In the genomic region with DNA sequence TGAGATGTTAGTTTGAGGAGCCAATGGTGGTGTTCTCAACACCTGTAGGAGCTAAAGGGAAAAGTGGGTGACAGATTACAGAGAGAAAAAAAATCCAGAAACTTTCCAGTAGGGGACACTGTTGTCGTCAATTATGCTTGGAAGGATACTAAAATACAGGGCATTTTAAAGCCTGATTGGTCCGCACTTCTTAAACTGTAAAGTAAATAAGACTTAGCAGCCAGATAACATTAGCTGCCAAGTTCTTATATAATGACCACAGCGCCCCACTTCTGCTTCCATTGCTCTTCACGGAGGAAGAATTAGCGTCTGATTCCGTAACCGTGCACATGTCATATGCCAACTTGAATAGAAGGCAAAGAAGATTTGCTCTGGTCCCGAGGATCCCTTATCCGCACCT, we compare ENCODE assay signal across 9 mouse cellular contexts. TPM values are rescaled to one million over a fixed set of nuclear protein-coding genes. Genes with fewer than 3 reads are reported as not detected.
A peak's percentile ranks its signal among the peaks of the same experiment; 100 is the strongest.
DNase-seq lines count a peak whose midpoint lies in the region; ATAC-seq and TF ChIP-seq lines count a peak whose summit lies in the region.
"Had no signal": no experiment of that assay in that cellular context is flagged by ENCODE, and none has a peak within 500 bp of the region (broad histone marks: within the 10 kb centered on the region; RNA-seq: fewer than 3 reads in every experiment).

No protein-coding gene starts in this region.

- no peak overlapping the region for H3K9ac ChIP-seq in embryonic facial prominence, embryonic 11.5 days (replicated peaks; ENCODE audit: low read length)
- no peak overlapping the region for H3K9ac ChIP-seq in hindbrain, embryonic 13.5 days
- H3K9ac ChIP-seq in liver, embryonic 14.5 days (replicated peaks) = no peak overlapping the region

- no peak for ATAC-seq in embryonic facial prominence, embryonic 11.5 days (replicated peaks; ENCODE audit: insufficient number of reproducible peaks, low FRiP score, low TSS enrichment, low read depth)
- ATAC-seq in hindbrain, embryonic 13.5 days (ENCODE audit: low FRiP score) = no peak
- ATAC-seq in liver, embryonic 14.5 days (ENCODE audit: insufficient read depth) = no peak

- peak; percentile 55 for DNase-seq in embryonic facial prominence, embryonic 11.5 days (ENCODE audit: low spot score)
- peak in 1 of 3 experiments; percentile 28 for DNase-seq in liver, embryonic 14.5 days (ENCODE audit: low read depth in 3 of 3, low spot score in 3 of 3)
- peak; percentile 10 for DNase-seq in naive thymus-derived CD4-positive, alpha-beta T cell, adult 2 months (ENCODE audit: low read depth)
- no peak for DNase-seq in right cerebral cortex, postnatal 14 days
- DNase-seq in left cerebral cortex, postnatal 10 days (ENCODE audit: extremely low spot score in 1 of 2, low spot score in 2 of 2) = no peak
- DNase-seq in cerebellum, adult 11-12 months = no peak

- TF ChIP-seq EP300 in liver, embryonic 14.5 days (IDR thresholded peaks at IDR 0.05; ENCODE audit: low read depth) = no peak

- intact Hi-C loops in left cerebral cortex, postnatal 10 days (cut with DNase I) = loop anchor here (5.0 kb wide), 1 partner anchor 162 kb away; no protein-coding TSS in a partner anchor

- TF ChIP-seq CTCF in bone marrow macrophage, adult 2 months (IDR thresholded peaks at IDR 0.05; ENCODE audit: low read depth, low read length) = no peak
- TF ChIP-seq CTCF in liver, embryonic 14.5 days (IDR thresholded peaks at IDR 0.05; ENCODE audit: low read depth) = peak; percentile 44

- 24% methylated on average over 9 of the region's 9 CpGs for whole genome bisulfite sequencing in embryonic facial prominence, embryonic 11.5 days
- 36% methylated on average over 9 of the region's 9 CpGs for WGBS in hindbrain, embryonic 13.5 days
- 19% methylated on average over 9 of the region's 9 CpGs for WGBS in liver, embryonic 14.5 days (ENCODE audit: insufficient replicate concordance)

- no peaks in the 10 kb centered on the region for H3K9me3 ChIP-seq in embryonic facial prominence, embryonic 11.5 days (replicated peaks; ENCODE audit: control insufficient read depth, low read length)
- no peaks in the 10 kb centered on the region for H3K9me3 ChIP-seq in hindbrain, embryonic 13.5 days
- H3K9me3 ChIP-seq in liver, embryonic 14.5 days (ENCODE audit: control insufficient read depth, low read length) = no peaks in the 10 kb centered on the region

- no peaks in the 10 kb centered on the region for H3K36me3 ChIP-seq in embryonic facial prominence, embryonic 11.5 days (replicated peaks; ENCODE audit: control insufficient read depth, insufficient read depth, low read depth, low read length)
- no peaks in the 10 kb centered on the region for H3K36me3 ChIP-seq in hindbrain, embryonic 13.5 days
- H3K36me3 ChIP-seq in liver, embryonic 14.5 days (replicated peaks; ENCODE audit: control insufficient read depth, insufficient read depth, low read depth) = no peaks in the 10 kb centered on the region

- TF ChIP-seq POLR2A in bone marrow macrophage, adult 2 months (IDR thresholded peaks at IDR 0.05; ENCODE audit: borderline replicate concordance, low read depth, low read length) = no peak

- H3K4me3 ChIP-seq in bone marrow macrophage, adult 2 months (ENCODE audit: insufficient read depth, low read length) = peak overlapping the region; percentile 45
- no peak overlapping the region for H3K4me3 ChIP-seq in embryonic facial prominence, embryonic 11.5 days (ENCODE audit: low read depth, low read length)
- 0 out of 2 replicates have a peak overlapping the region, but pooled peaks have one; percentile 42 for H3K4me3 ChIP-seq in hindbrain, embryonic 13.5 days
- peak overlapping the region in 1 of 2 experiments; percentile 49; a peak in 3 of 4 replicates for H3K4me3 ChIP-seq in liver, embryonic 14.5 days (ENCODE audit: insufficient read depth in 1 of 2, low read depth in 2 of 2, low read length in 2 of 2)

- H3K4me1 ChIP-seq in bone marrow macrophage, adult 2 months (ENCODE audit: control insufficient read depth, insufficient read depth, low read length) = peaks cover 4% of the 10 kb centered on the region; the same call in 1 of the 2 replicates
- no peaks in the 10 kb centered on the region for H3K4me1 ChIP-seq in embryonic facial prominence, embryonic 11.5 days (ENCODE audit: control insufficient read depth, insufficient read depth, low read length)
- peaks cover 24% of the 10 kb centered on the region for H3K4me1 ChIP-seq in hindbrain, embryonic 13.5 days (replicated peaks)
- H3K4me1 ChIP-seq in liver, embryonic 14.5 days (replicated peaks; ENCODE audit: control insufficient read depth in 2 of 2, insufficient read depth in 2 of 2, low read length in 1 of 2) = 0 out of 4 replicates have a peak, but pooled peaks cover 0 to 2% of the 10 kb centered on the region in 2 experiments

- peaks cover 14% of the 10 kb centered on the region for H3K27me3 ChIP-seq in embryonic facial prominence, embryonic 11.5 days (ENCODE audit: control insufficient read depth, insufficient read depth, low read length)
- peaks cover 60% of the 10 kb centered on the region for H3K27me3 ChIP-seq in hindbrain, embryonic 13.5 days
- peaks cover 13% of the 10 kb centered on the region for H3K27me3 ChIP-seq in liver, embryonic 14.5 days (ENCODE audit: control insufficient read depth, insufficient read depth, low read length)

- peak overlapping the region; percentile 60; the same call in 1 of the 2 replicates for H3K4me2 ChIP-seq in embryonic facial prominence, embryonic 11.5 days (ENCODE audit: low read depth, low read length)
- peak overlapping the region; percentile 70 for H3K4me2 ChIP-seq in hindbrain, embryonic 13.5 days
- H3K4me2 ChIP-seq in liver, embryonic 14.5 days (ENCODE audit: low read depth) = peak overlapping the region; percentile 78

- H3K27ac ChIP-seq in bone marrow macrophage, adult 2 months (ENCODE audit: insufficient read depth, low read depth, low read length) = no peak overlapping the region
- H3K27ac ChIP-seq in embryonic facial prominence, embryonic 11.5 days (replicated peaks; ENCODE audit: low read depth, low read length) = no peak overlapping the region
- H3K27ac ChIP-seq in hindbrain, embryonic 13.5 days = no peak overlapping the region
- H3K27ac ChIP-seq in liver, embryonic 14.5 days = no peak overlapping the region

RNA-seq across cellular contexts. Expression of gene Gna14, which starts 0.7 kb away (rescaled TPM):
- not detected in 2 replicates for polyA plus RNA-seq in bone marrow macrophage, adult 2 months (2012; ENCODE audit: insufficient read depth, insufficient read length, missing spikeins)
- polyA plus RNA-seq in embryonic facial prominence, embryonic 11.5 days (2014; fragmentation: Nextera tagmentation; extraction: Ambion mirVana) = 0.90 and 1.4 TPM in 2 replicates
- 0.35 and 0.80 TPM in 2 replicates for polyA plus RNA-seq in hindbrain, embryonic 13.5 days (2015; fragmentation: Nextera tagmentation; extraction: Ambion mirVana)
- 0.69 and 0.87 TPM in 2 replicates for polyA plus RNA-seq in liver, embryonic 14.5 days (2012; rRNA removed)
- 0.85 and 1.4 TPM in 2 replicates for polyA plus RNA-seq in liver, embryonic 14.5 days (2014; fragmentation: Nextera tagmentation; extraction: Ambion mirVana)
- total RNA-seq in left cerebral cortex, postnatal 10 days (2021) = under 1 TPM; 0.24 TPM
- total RNA-seq: neutrophil, adult 5-6 weeks had no signal

Comparison
In these comparisons a context has a peak if more than half of its experiments do, and no peak if none do; other contexts are left out.
1. DNase-seq: peak in embryonic facial prominence, embryonic 11.5 days (single experiment) and naive thymus-derived CD4-positive, alpha-beta T cell, adult 2 months (single experiment); none in right cerebral cortex, postnatal 14 days (single experiment), left cerebral cortex, postnatal 10 days (0 of 2) and cerebellum, adult 11-12 months (single experiment).
2. Peak in every context shown above with its lines, with median percentiles within 50 percentile points of each other: H3K4me2 ChIP-seq.